Mouse (Mus musculus): ENCODE measurements around the gene A730061H03Rik. TPM values are rescaled to one million over a fixed set of nuclear protein-coding genes. Genes with fewer than 3 reads are reported as not detected.
A peak's percentile ranks its signal among the peaks of the same experiment; 100 is the strongest.

Gene A730061H03Rik
- polyA plus RNA-seq, 1 experiment from 2014 or later, result 2.0 TPM

DNA sequence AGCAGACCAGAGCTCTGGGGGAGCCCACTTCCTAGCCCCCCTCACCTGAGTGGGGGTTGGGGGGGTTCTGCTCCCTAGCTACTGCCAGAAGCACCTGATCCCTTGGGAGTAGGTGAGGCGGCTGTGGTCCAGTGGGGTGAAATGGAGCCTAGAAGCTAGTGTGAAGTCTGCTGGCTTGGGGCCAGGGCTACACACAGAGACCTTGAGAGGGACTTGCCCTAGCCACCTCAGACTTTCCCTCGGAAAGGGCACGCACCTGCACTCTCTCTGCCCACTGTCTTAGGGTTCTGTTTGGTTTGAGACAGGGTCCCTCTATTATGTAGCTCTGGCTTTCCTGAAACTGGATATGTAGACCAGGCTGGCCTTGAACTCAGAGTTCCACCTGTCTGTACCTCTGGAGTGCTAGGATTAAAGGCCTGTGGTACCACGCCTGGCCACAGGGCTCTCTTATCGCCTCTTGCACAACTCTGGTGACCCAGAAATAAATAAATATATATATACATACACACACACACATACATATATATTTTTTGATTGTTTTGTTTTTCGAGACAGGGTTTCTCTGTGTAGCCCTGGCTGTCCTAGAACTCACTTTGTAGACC is 18.6 kb upstream of the A730061H03Rik start:
- Histone ChIP-seq H3K4me2 (peak overlapping the region; percentile 92), H3K4me1 (replicated peaks) (peaks cover 29% of the 10 kb centered on the region), H3K4me3 (peak overlapping the region; percentile 71), H3K27me3 (no peaks in the 10 kb centered on the region), H3K9ac (peak overlapping the region; percentile 92), H3K27ac (peak overlapping the region; percentile 92), H3K9me3 (no peaks in the 10 kb centered on the region), H3K36me3 (peaks cover 23% of the 10 kb centered on the region)
- peak; percentile 61 for ATAC-seq (ENCODE audit: low FRiP score)
- 38% methylated on average over 6 of the region's 6 CpGs for WGBS

DNA sequence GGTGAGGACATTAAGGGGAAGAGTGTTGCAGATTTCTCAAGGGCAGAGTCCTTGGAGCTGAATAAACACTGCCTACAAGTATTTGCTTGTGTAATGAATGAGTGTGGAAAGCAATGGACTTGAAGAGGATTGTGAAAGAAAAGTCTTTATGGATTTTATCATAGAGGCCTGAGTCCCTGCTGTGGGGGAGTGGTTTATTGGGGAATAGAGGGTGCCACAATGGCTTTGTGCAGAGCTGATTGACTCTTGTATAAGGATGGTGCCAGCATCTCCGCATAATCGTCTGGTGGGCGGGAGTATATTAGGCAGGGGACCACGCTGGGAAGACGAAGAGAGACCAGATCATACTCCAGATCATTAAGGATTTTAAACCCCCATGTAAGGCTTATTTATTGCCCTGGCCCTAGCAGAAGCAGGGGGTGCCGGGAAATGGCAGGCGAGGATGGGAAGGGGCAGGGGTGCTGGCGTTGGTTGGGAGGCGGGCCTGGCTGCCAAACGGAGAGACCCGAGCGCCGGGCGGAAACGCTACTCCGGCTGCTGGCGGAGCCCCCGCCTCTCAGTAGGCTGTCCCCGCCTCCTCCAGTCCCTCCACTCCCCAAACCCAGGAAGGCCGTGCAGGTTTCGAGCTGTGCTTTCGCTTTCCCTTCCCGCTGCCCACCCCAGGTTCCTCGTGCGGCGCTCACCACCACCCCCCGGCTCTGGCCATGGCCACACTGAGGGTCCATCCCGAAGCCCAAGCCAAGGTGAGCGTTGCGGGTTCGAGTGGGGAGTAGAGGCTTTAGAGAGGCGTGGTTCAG is 17.9 kb upstream of the A730061H03Rik start, which contains the start of gene Psme1:
TSS of gene Psme1 (plus strand) at position 253 of the 797 bp plus-strand sequence.
- peak; percentile 91 for ATAC-seq (ENCODE audit: low FRiP score)
- Histone ChIP-seq H3K36me3 (peaks cover 23% of the 10 kb centered on the region), H3K4me3 (peak within 1 kb of the TSS; percentile 71), H3K27me3 (no peaks in the 10 kb centered on the region), H3K4me2 (peak within 1 kb of the TSS; percentile 92), H3K4me1 (replicated peaks) (peaks cover 29% of the 10 kb centered on the region), H3K27ac (peak within 1 kb of the TSS; percentile 92), H3K9ac (peak within 1 kb of the TSS; percentile 92), H3K9me3 (no peaks in the 10 kb centered on the region)
- WGBS, result 0% methylated on average over 32 of the region's 32 CpGs

GRCm38 (mm10) chr14:55576376-55576775 is 16.2 kb upstream of the A730061H03Rik start:
- Histone ChIP-seq H3K27me3 (no peaks in the 10 kb centered on the region), H3K9ac (no peak overlapping the region), H3K4me3 (no peak overlapping the region), H3K27ac (no peak overlapping the region), H3K9me3 (no peaks in the 10 kb centered on the region), H3K36me3 (peaks cover 16% of the 10 kb centered on the region), H3K4me2 (no peak overlapping the region), H3K4me1 (replicated peaks) (peaks cover 29% of the 10 kb centered on the region)
- no peak for ATAC-seq (ENCODE audit: low FRiP score)
- WGBS, result 84% methylated on average over 16 of the region's 16 CpGs

DNA sequence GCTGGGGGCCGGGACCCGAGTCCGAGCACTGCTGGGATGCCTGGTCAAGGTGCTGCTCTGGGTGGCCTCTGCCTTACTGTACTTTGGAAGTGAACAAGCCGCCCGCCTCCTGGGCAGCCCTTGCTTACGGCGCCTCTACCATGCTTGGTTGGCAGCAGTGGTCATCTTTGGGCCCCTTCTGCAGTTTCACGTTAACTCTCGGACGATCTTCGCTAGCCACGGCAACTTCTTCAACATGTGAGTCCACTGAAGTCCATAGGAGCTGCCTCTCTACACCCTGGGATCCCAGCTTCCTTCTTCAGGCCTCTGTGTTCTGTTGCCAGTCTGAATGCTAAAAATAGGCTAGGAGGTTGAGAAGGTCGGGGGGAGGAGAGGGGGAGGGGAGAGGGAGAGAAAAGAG is 15.5 kb upstream of the A730061H03Rik start:
- no peak overlapping the region for H3K4me3 ChIP-seq
- H3K9me3 ChIP-seq, result no peaks in the 10 kb centered on the region
- no peaks in the 10 kb centered on the region for H3K27me3 ChIP-seq
- H3K36me3 ChIP-seq, result peaks cover 15% of the 10 kb centered on the region
- peaks cover 29% of the 10 kb centered on the region for H3K4me1 ChIP-seq (replicated peaks)
- WGBS, result 84% methylated on average over 13 of the region's 13 CpGs
- ATAC-seq (ENCODE audit: low FRiP score), result no peak
- no peak overlapping the region for H3K4me2 ChIP-seq
- 0 out of 2 replicates have a peak overlapping the region, but pooled peaks have one; percentile 0 for H3K9ac ChIP-seq
- H3K27ac ChIP-seq, result no peak overlapping the region

- H3K36me3 ChIP-seq, result peaks cover 15% of the 10 kb centered on the region
- no peaks in the 10 kb centered on the region for H3K9me3 ChIP-seq
- 88% methylated on average over 8 of the region's 8 CpGs for WGBS
- peaks cover 29% of the 10 kb centered on the region for H3K4me1 ChIP-seq (replicated peaks)
- H3K27me3 ChIP-seq, result no peaks in the 10 kb centered on the region
- no peak for ATAC-seq (ENCODE audit: low FRiP score)
- H3K4me2 ChIP-seq, result no peak within 1 kb of the TSS
- H3K9ac ChIP-seq, result 0 out of 2 replicates have a peak within 1 kb of the TSS, but pooled peaks have one; percentile 0
- H3K27ac ChIP-seq, result no peak within 1 kb of the TSS
- H3K4me3 ChIP-seq, result no peak within 1 kb of the TSS
Observed at GRCm38 (mm10) chr14:55575302-55575701, 15.1 kb upstream of the A730061H03Rik start, which contains the start of gene Fitm1. Gene Fitm1 (plus strand): TSS chr14:55575617.

DNA sequence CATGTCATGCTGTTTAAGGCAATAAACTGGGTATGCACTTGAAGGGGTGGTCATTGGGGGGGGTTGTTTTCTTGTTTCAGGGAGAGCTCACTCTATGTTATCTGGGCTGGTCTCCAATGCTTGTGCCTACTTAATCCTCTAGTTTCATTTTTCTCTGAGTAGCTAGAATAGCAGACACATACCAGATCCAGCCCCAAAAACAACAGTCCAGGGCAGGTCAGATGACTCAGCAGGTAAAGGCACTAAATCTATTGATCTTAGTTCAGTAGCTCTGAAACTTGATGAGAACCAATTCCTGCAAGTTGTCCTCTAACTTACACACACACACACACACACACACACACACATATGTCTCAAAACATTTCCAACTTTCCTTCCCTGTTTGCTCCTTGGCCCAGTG is 11.6 kb upstream of the A730061H03Rik start:
- Histone ChIP-seq H3K9me3 (no peaks in the 10 kb centered on the region), H3K27me3 (no peaks in the 10 kb centered on the region), H3K36me3 (peaks cover 45% of the 10 kb centered on the region), H3K9ac (no peak overlapping the region), H3K4me1 (replicated peaks) (0 out of 2 replicates have a peak, but pooled peaks cover 3% of the 10 kb centered on the region), H3K4me3 (no peak overlapping the region), H3K27ac (no peak overlapping the region), H3K4me2 (no peak overlapping the region)
- ATAC-seq (ENCODE audit: low FRiP score), result no peak

DNA sequence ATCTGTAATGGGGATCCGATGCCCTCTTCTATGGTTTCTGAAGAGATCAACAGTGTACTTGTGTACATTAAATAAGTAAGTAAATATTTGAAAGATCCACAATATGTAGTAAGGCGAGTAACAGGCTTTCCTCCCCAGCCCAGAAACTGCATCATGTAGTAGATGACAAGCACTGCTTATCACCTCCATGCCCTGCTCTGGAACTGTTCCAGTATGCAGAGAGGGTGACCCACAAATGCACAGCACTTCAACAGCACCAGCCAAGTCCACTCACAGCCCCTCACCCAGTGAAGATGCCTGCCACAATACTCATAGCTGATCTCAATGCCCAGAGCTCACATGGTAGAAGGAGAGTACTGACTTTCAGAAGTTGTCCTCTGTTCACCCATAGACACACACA is 10.4 kb upstream of the A730061H03Rik start:
- Histone ChIP-seq H3K9me3 (no peaks in the 10 kb centered on the region), H3K4me1 (replicated peaks) (0 out of 2 replicates have a peak, but pooled peaks cover 3% of the 10 kb centered on the region), H3K4me3 (no peak overlapping the region), H3K4me2 (no peak overlapping the region), H3K36me3 (peaks cover 56% of the 10 kb centered on the region), H3K27me3 (no peaks in the 10 kb centered on the region), H3K9ac (no peak overlapping the region), H3K27ac (no peak overlapping the region)
- WGBS, result 91% methylated on average over 2 of the region's 2 CpGs
- no peak for ATAC-seq (ENCODE audit: low FRiP score)

- H3K9ac ChIP-seq, result no peak overlapping the region
- ATAC-seq (ENCODE audit: low FRiP score), result no peak
- H3K9me3 ChIP-seq, result no peaks in the 10 kb centered on the region
- 90% methylated on average over 3 of the region's 3 CpGs for WGBS
- no peak overlapping the region for H3K27ac ChIP-seq
- no peak overlapping the region for H3K4me2 ChIP-seq
- H3K27me3 ChIP-seq, result no peaks in the 10 kb centered on the region
- H3K36me3 ChIP-seq, result peaks cover 83% of the 10 kb centered on the region
- no peaks in the 10 kb centered on the region for H3K4me1 ChIP-seq (replicated peaks)
- H3K4me3 ChIP-seq, result no peak overlapping the region
Observed at GRCm38 (mm10) chr14:55567496-55567895, 7.3 kb upstream of the A730061H03Rik start.

DNA sequence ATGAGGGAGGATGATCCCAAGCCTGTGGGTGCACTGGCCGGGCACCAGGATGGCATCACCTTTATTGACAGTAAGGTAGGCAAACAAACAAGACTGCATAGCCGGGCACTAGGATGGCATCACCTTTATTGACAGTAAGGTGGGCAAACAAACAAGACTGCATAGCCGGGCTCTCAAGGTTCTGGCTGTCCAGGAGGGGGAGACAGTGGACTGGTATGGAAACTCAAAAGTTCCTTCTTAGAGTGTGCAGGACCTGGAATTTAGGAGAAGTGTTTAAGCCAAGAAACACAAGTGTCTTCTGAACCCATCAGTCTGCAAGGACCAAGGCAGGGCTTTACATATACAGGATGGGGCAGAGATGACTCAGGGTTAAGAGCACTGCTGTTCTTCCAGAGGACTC is 5.5 kb upstream of the A730061H03Rik start:
- H3K9me3 ChIP-seq, result no peaks in the 10 kb centered on the region
- H3K9ac ChIP-seq, result no peak overlapping the region
- no peaks in the 10 kb centered on the region for H3K27me3 ChIP-seq
- H3K4me2 ChIP-seq, result no peak overlapping the region
- no peak overlapping the region for H3K4me3 ChIP-seq
- 90% methylated on average over 3 of the region's 3 CpGs for WGBS
- peaks cover 15% of the 10 kb centered on the region for H3K4me1 ChIP-seq (replicated peaks)
- H3K36me3 ChIP-seq, result peaks cover 78% of the 10 kb centered on the region
- no peak overlapping the region for H3K27ac ChIP-seq
- no peak for ATAC-seq (ENCODE audit: low FRiP score)

- Histone ChIP-seq H3K4me2 (no peak overlapping the region), H3K9me3 (no peaks in the 10 kb centered on the region), H3K9ac (0 out of 2 replicates have a peak overlapping the region, but pooled peaks have one; percentile 39), H3K4me1 (replicated peaks) (peaks cover 19% of the 10 kb centered on the region), H3K36me3 (peaks cover 53% of the 10 kb centered on the region), H3K27ac (no peak overlapping the region), H3K4me3 (no peak overlapping the region), H3K27me3 (no peaks in the 10 kb centered on the region)
- WGBS, result 90% methylated on average over 11 of the region's 11 CpGs
- ATAC-seq (ENCODE audit: low FRiP score), result no peak
Observed at GRCm38 (mm10) chr14:55563249-55563648, 3.0 kb upstream of the A730061H03Rik start.

DNA sequence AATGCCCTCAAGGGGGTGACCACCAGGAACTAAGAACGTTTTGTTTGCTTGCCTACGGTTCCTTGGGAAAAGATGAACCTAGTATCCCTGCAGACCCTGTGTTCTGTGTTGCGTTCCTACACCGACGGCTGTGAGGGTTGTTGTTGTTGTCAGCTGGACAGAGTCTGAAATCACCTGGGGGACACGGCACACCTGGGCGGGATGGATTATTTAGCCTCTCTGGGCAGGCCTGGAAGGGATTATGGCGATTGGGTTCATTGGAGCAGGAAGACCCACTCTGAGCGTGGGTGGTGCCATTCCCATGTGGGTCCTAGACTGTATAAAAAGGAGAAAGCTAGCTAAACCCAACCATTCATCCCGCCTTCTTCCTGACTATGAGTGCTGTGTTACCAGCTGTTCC is 1.7 kb upstream of the A730061H03Rik start:
- Histone ChIP-seq H3K4me2 (peak overlapping the region; percentile 82), H3K9ac (peak overlapping the region; percentile 36; the same call in 1 of the 2 replicates), H3K4me1 (replicated peaks) (peaks cover 19% of the 10 kb centered on the region), H3K27me3 (no peaks in the 10 kb centered on the region), H3K4me3 (peak overlapping the region; percentile 64; the same call in 1 of the 2 replicates), H3K36me3 (peaks cover 39% of the 10 kb centered on the region), H3K9me3 (no peaks in the 10 kb centered on the region), H3K27ac (no peak overlapping the region)
- ATAC-seq (ENCODE audit: low FRiP score), result no peak
- WGBS, result 89% methylated on average over 10 of the region's 10 CpGs

- Histone ChIP-seq H3K36me3 (peaks cover 18% of the 10 kb centered on the region), H3K27ac (peak within 1 kb of the TSS; percentile 99), H3K4me2 (peak within 1 kb of the TSS; percentile 82), H3K9ac (peak within 1 kb of the TSS; percentile 87), H3K4me3 (peak within 1 kb of the TSS; percentile 64), H3K27me3 (no peaks in the 10 kb centered on the region), H3K4me1 (replicated peaks) (peaks cover 19% of the 10 kb centered on the region), H3K9me3 (no peaks in the 10 kb centered on the region)
- 0% methylated on average over 27 of the region's 27 CpGs for WGBS
- ATAC-seq (ENCODE audit: low FRiP score), result peak; percentile 80
Observed at GRCm38 (mm10) chr14:55559799-55560201, 406 bp downstream of the A730061H03Rik start, which contains the start of gene Dcaf11. Gene Dcaf11 (plus strand): TSS chr14:55560006.
